Mouse (Mus musculus) ES-E14 (cell line): ENCODE results near the gene Spata18.

Experiments
- CHD2 ChIP-seq: IDR thresholded peaks from 2 replicates; pipeline ENCODE4 v1.6.1; 2014; ENCODE audit warnings: mild to moderate bottlenecking, low read depth, low read length, inconsistent platforms
- HCFC1 ChIP-seq: IDR thresholded peaks from 2 replicates; pipeline ENCODE4 v1.6.1; 2012; ENCODE audit warnings: low read length, inconsistent platforms, borderline replicate concordance; ENCODE audit not compliant: insufficient read depth
- ZNF384 ChIP-seq: IDR thresholded peaks from 2 replicates; pipeline ENCODE4 v1.6.1; 2012; ENCODE audit warnings: low read depth, low read length, inconsistent platforms

DNA sequence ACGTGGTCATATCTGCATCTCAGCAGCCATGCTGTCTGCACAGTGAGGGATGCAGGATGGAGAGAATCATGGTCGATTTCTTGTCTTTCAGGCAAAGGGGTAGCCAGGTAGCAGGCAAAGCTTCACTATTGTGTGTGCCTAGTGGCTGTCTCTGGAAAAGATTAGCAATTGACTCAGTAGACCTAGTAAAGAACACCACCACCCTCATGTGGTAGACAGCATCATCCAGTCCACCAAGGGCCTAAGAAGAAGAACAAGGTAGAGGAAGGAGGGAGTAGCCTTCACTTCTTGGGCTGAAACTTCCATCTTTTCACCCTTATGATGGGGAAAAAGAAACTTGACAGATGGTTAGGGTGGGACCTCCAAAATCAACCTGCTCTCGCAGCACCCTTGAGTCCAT is 48.3 kb upstream of the Spata18 start:
- no peak for TF ChIP-seq ZNF384
- no peak for TF ChIP-seq CHD2
- no peak for TF ChIP-seq HCFC1
